Mouse (Mus musculus): ENCODE results near the gene Samt1.
"Not testable (repeated sequence)": the region's sequence is repeated elsewhere in the genome, so short reads cannot be mapped to it uniquely, and the experiment has no call there.

The Samt1 gene

GRCm38 (mm10) chrX:154012540-154012939 lies at the start of gene Samt1:
Gene Samt1, minus strand, starts transcription at chrX:154012640.
- not testable (repeated sequence) for DNase-seq (ENCODE audit: low spot score)

GRCm38 (mm10) chrX:154054939-154055338 lies 42.5 kb upstream of the Samt1 start, which contains the start of gene Gm10057:
Gene Gm10057, minus strand, starts transcription at chrX:154055039.
- DNase-seq (ENCODE audit: low spot score), result not testable (repeated sequence)

- DNase-seq (ENCODE audit: low spot score), result not testable (repeated sequence)
These were observed 21.3 kb upstream of the Samt1 start, which contains the start of gene 4921511M17Rik for GRCm38 (mm10) chrX:154033727-154034126. Gene 4921511M17Rik, minus strand, starts transcription at chrX:154033827.

GRCm38 (mm10) chrX:153976914-153977313 lies 35.5 kb downstream of the Samt1 start:
- DNase-seq (ENCODE audit: low spot score), result not testable (repeated sequence)

- DNase-seq (ENCODE audit: low spot score), result not testable (repeated sequence)
These were observed 36.0 kb downstream of the Samt1 start for GRCm38 (mm10) chrX:153976467-153976866.

GRCm38 (mm10) chrX:153974450-153974849 lies 38.0 kb downstream of the Samt1 start:
- no peak for DNase-seq (ENCODE audit: low spot score)

GRCm38 (mm10) chrX:153952866-153953265 lies 59.6 kb downstream of the Samt1 start:
- not testable (repeated sequence) for DNase-seq (ENCODE audit: low spot score)
